In the genomic region with DNA sequence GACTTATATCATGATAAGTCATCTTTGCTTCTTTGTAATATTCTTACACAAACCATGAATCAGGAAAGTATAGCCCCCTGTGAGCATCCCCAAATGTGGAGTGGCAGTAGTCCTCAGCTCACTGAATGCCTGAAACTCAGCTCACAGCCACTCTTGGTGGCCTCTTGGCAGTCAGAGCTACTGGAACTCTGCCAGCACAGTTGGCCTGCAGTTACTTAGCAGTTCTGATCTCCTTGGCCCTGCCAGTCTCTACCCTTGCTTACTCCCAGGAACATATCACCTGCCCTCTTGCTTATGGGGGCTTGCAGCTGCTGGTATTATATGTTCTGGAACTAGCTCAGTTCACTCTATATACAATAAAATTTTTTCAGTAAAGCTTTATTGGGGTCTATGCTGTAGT, we compare ENCODE assay signal across 11 mouse cellular contexts.
DNase-seq lines count a peak whose midpoint lies in the region; ATAC-seq lines count a peak whose summit lies in the region.
"Had no signal": no experiment of that assay in that cellular context is flagged by ENCODE, and none has a peak within 500 bp of the region (broad histone marks: within the 10 kb centered on the region; RNA-seq: fewer than 3 reads in every experiment).

No protein-coding gene starts in this region.

- H3K9ac ChIP-seq in hindbrain, embryonic 16.5 days (ENCODE audit: low read depth, low read length), result no peak overlapping the region
- H3K9ac ChIP-seq: embryonic facial prominence, embryonic 15.5 days; limb, embryonic 12.5 days had no signal

- H3K4me1 ChIP-seq in hindbrain, embryonic 16.5 days (ENCODE audit: control insufficient read depth, insufficient read depth, low read depth, low read length), result no peaks in the 10 kb centered on the region
- H3K4me1 ChIP-seq in hindbrain, embryonic 10.5 days (replicated peaks), result no peaks in the 10 kb centered on the region
- H3K4me1 ChIP-seq: embryonic facial prominence, embryonic 15.5 days had no signal

- H3K4me2 ChIP-seq in hindbrain, embryonic 16.5 days (ENCODE audit: low read length), result no peak overlapping the region
- H3K4me2 ChIP-seq: embryonic facial prominence, embryonic 15.5 days; limb, embryonic 12.5 days had no signal

- H3K9me3 ChIP-seq in hindbrain, embryonic 16.5 days (ENCODE audit: control insufficient read depth, low read length), result no peaks in the 10 kb centered on the region
- H3K9me3 ChIP-seq in hindbrain, embryonic 10.5 days, result no peaks in the 10 kb centered on the region
- H3K9me3 ChIP-seq: embryonic facial prominence, embryonic 15.5 days; limb, embryonic 12.5 days had no signal

- intact Hi-C loops in heart, postnatal 36 days (cut with DNase I), result no loop called here

- peak; percentile 40; the same call in 1 of the 2 replicates for ATAC-seq in cerebellum, adult (ENCODE audit: insufficient number of reproducible peaks, low FRiP score, low TSS enrichment)
- ATAC-seq in hindbrain, embryonic 16.5 days, result peak; percentile 90
- ATAC-seq: intestine, embryonic 16.5 days had no signal

- no peaks in the 10 kb centered on the region for H3K27me3 ChIP-seq in hindbrain, embryonic 16.5 days (replicated peaks; ENCODE audit: control insufficient read depth, insufficient read depth, low read length)
- H3K27me3 ChIP-seq in hindbrain, embryonic 10.5 days (ENCODE audit: insufficient read depth, poor library complexity, severe bottlenecking), result no peaks in the 10 kb centered on the region
- H3K27me3 ChIP-seq: embryonic facial prominence, embryonic 15.5 days; limb, embryonic 12.5 days had no signal

- no peak for DNase-seq in cerebellum, adult 9-10 months
- no peak for DNase-seq in hindbrain, embryonic 10.5 days (ENCODE audit: low spot score)
- peak; percentile 2 for DNase-seq in NIH3T3 (ENCODE audit: low read depth)
- DNase-seq in heart, postnatal 36 days, result peak; percentile 21 to 27
- no peak for DNase-seq in thymus, postnatal 4 days
- no peak for DNase-seq in layer of hippocampus, adult 9-11 months

- no peak overlapping the region for H3K27ac ChIP-seq in hindbrain, embryonic 16.5 days (ENCODE audit: low read depth, low read length)
- no peak overlapping the region for H3K27ac ChIP-seq in hindbrain, embryonic 10.5 days
- H3K27ac ChIP-seq: embryonic facial prominence, embryonic 15.5 days; limb, embryonic 12.5 days had no signal

- H3K4me3 ChIP-seq in hindbrain, embryonic 16.5 days (ENCODE audit: low read length), result no peak overlapping the region
- H3K4me3 ChIP-seq in hindbrain, embryonic 10.5 days, result no peak overlapping the region
- H3K4me3 ChIP-seq: embryonic facial prominence, embryonic 15.5 days; limb, embryonic 12.5 days had no signal

- H3K36me3 ChIP-seq in hindbrain, embryonic 16.5 days (ENCODE audit: control insufficient read depth, insufficient read depth, low read length), result no peaks in the 10 kb centered on the region
- H3K36me3 ChIP-seq in hindbrain, embryonic 10.5 days, result no peaks in the 10 kb centered on the region
- H3K36me3 ChIP-seq: embryonic facial prominence, embryonic 15.5 days; limb, embryonic 12.5 days had no signal

Comparison
In these comparisons a context has a peak if more than half of its experiments do, and no peak if none do; other contexts are left out.
1. DNase-seq: peak in NIH3T3 (single experiment) and heart, postnatal 36 days (2 of 2); none in cerebellum, adult 9-10 months (single experiment), hindbrain, embryonic 10.5 days (single experiment), thymus, postnatal 4 days (single experiment) and layer of hippocampus, adult 9-11 months (single experiment).